8 mouse cellular contexts compared by ENCODE assay signal in genomic region chr1:45816889-45817288, GRCm38 (mm10). TPM values are rescaled to one million over a fixed set of nuclear protein-coding genes. Genes with fewer than 3 reads are reported as not detected.
DNase-seq lines count a peak whose midpoint lies in the region; TF ChIP-seq lines count a peak whose summit lies in the region.

No protein-coding gene starts in this region.

- H3K4me3 ChIP-seq in thymus, adult 2 months (ENCODE audit: control insufficient read depth, insufficient read depth, low read length): no peak overlapping the region

- H3K4me1 ChIP-seq in thymus, adult 2 months (replicated peaks; ENCODE audit: control insufficient read depth, insufficient read depth, low read length): no peaks in the 10 kb centered on the region

- TF ChIP-seq POLR2A in thymus, adult 2 months (IDR thresholded peaks at IDR 0.05; ENCODE audit: control insufficient read depth, extremely low read depth, insufficient read depth, low read length, poor library complexity): no peak

- H3K27ac ChIP-seq in thymus, adult 2 months (ENCODE audit: control insufficient read depth, insufficient read depth, low read length): no peak overlapping the region

- peak; percentile 58 for DNase-seq in gastrocnemius, adult 18-20 months (ENCODE audit: low spot score)
- no peak for DNase-seq in gastrocnemius, postnatal 25 days
- peak; percentile 35 for DNase-seq in thymus, adult 2 months
- no peak for DNase-seq in thymus, adult 18-20 months
- peak; percentile 69 for DNase-seq in embryo, embryonic 10 days (ENCODE audit: low spot score)
- DNase-seq in kidney, postnatal 10 days: peak; percentile 39
- peak; percentile 12 to 13 for DNase-seq in natural killer cell, adult 2 months (ENCODE audit: low spot score in 2 of 2)
- DNase-seq in urinary bladder, postnatal 4 days (ENCODE audit: low spot score in 2 of 2): no peak

- 48% methylated on average over 1 of the region's 1 CpGs for WGBS in thymus, adult 2 months

- no peak for TF ChIP-seq CTCF in thymus, adult 2 months (IDR thresholded peaks at IDR 0.05; ENCODE audit: borderline replicate concordance, control insufficient read depth, extremely low read depth, insufficient read depth, low read length, poor library complexity)

- H3K27me3 ChIP-seq in thymus, adult 2 months (ENCODE audit: control insufficient read depth, insufficient read depth, low read length): no peaks in the 10 kb centered on the region

- peaks cover 40% of the 10 kb centered on the region for H3K36me3 ChIP-seq in thymus, adult 2 months (ENCODE audit: control insufficient read depth, insufficient read depth, low read length)

RNA-seq across cellular contexts. Expression of gene Wdr75, which starts 21.9 kb away (rescaled TPM):
- 10 to 100 TPM; 16.4 to 19.8 TPM for total RNA-seq in gastrocnemius, adult 18-20 months (2021)
- total RNA-seq in gastrocnemius, postnatal 25 days (2021): 10 to 100 TPM; 11.3 to 16.0 TPM
- 76.2 and 86.8 TPM in 2 replicates for polyA plus RNA-seq in thymus, adult 2 months (2012; rRNA removed)

Comparison
In these comparisons a context has a peak if more than half of its experiments do, and no peak if none do; other contexts are left out.
1. DNase-seq: peak in gastrocnemius, adult 18-20 months (single experiment), thymus, adult 2 months (single experiment), embryo, embryonic 10 days (single experiment), kidney, postnatal 10 days (single experiment) and natural killer cell, adult 2 months (2 of 2); none in gastrocnemius, postnatal 25 days (single experiment), thymus, adult 18-20 months (0 of 2) and urinary bladder, postnatal 4 days (0 of 2).